Mouse (Mus musculus): ENCODE results near the gene Tex52.

DNA sequence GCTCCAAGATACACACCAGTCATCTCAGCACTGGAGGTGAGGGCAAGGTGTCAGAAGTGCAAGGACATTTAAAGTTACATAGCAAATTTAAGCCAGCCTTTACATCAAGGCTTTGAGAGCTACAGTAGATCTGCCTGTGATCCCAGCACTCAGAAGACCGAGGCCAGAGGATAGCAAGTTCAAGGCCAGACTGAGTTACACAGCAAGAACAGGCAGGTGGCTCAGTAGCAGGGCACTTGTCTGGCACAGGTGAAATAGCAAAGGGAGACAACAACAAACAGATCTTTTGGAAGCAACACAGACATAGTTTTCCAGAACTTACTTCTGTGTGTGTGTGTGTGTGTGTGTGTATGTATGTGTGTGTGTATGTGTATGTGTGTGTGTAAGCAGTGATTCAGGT lies 42.8 kb downstream of the Tex52 start:
- TF ChIP-seq EP300 (IDR thresholded peaks at IDR 0.05; ENCODE audit: low read depth in 1 of 2, low read length in 2 of 2) (no peak), HCFC1 (IDR thresholded peaks at IDR 0.05; ENCODE audit: low read depth, low read length) (no peak), MAX (IDR thresholded peaks at IDR 0.05; ENCODE audit: low read length) (no peak), MAFK (IDR thresholded peaks at IDR 0.05; ENCODE audit: borderline replicate concordance, low read depth, low read length) (no peak), JUND (IDR thresholded peaks at IDR 0.05; ENCODE audit: low read depth, low read length) (no peak), NRF1 (IDR thresholded peaks at IDR 0.05; ENCODE audit: insufficient read depth, low read depth, low read length, poor library complexity, severe bottlenecking) (no peak), POLR2A (IDR thresholded peaks at IDR 0.05; ENCODE audit: control insufficient read depth in 1 of 2, insufficient read depth in 1 of 2, low read depth in 1 of 2, low read length in 2 of 2, poor library complexity in 1 of 2) (no peak), CTCF (IDR thresholded peaks at IDR 0.05 in 2 of 3, conservative IDR thresholded peaks at IDR 0.05 in 1 of 3; ENCODE audit: control insufficient read depth in 1 of 3, insufficient read depth in 1 of 3, low read depth in 2 of 3, low read length in 3 of 3, poor library complexity in 1 of 3, severe bottlenecking in 1 of 3) (no peak), SIN3A (IDR thresholded peaks at IDR 0.05; ENCODE audit: low read length) (no peak), UBTF (IDR thresholded peaks at IDR 0.05; ENCODE audit: borderline replicate concordance, insufficient read depth, low read depth, low read length) (no peak), BHLHE40 (IDR thresholded peaks at IDR 0.05; ENCODE audit: borderline replicate concordance, low read depth, low read length) (no peak), ZMIZ1 (IDR thresholded peaks at IDR 0.05; ENCODE audit: low read depth, low read length) (no peak), MXI1 (IDR thresholded peaks at IDR 0.05; ENCODE audit: low read depth, low read length) (no peak)
